Mouse (Mus musculus): ENCODE measurements around the gene Rfk. TPM values are rescaled to one million over a fixed set of nuclear protein-coding genes. Genes with fewer than 3 reads are reported as not detected.

Gene Rfk
- polyA plus RNA-seq, 1 experiment from 2014 or later: 88.6 TPM

Other genes with a start within 250 kb of the Rfk start
- 5.2 TPM in 2 replicates for gene Gcnt1, start 21.2 kb upstream of the Rfk start, polyA plus RNA-seq (2015; fragmentation: Nextera tagmentation; extraction: Ambion mirVana)

Measured in embryonic facial prominence, embryonic 15.5 days (tissue).